Mouse (Mus musculus): ENCODE results near the gene 1810046K07Rik.

1810046K07Rik gene

GRCm38 (mm10) chr9:51303980-51304379 is 24.7 kb downstream of the 1810046K07Rik start:
- DNase-seq = no peak

- no peak for DNase-seq
Measured at GRCm38 (mm10) chr9:51293541-51293940, 35.2 kb downstream of the 1810046K07Rik start.

GRCm38 (mm10) chr9:51292674-51293073 is 36.0 kb downstream of the 1810046K07Rik start:
- peak; percentile 82 for DNase-seq

- DNase-seq = no peak
Measured at GRCm38 (mm10) chr9:51290980-51291379, 37.7 kb downstream of the 1810046K07Rik start.

GRCm38 (mm10) chr9:51286079-51286478 is 42.6 kb downstream of the 1810046K07Rik start:
- no peak for DNase-seq

- no peak for DNase-seq
Measured at GRCm38 (mm10) chr9:51278500-51279381, 50.0 kb downstream of the 1810046K07Rik start, which contains the start of gene Colca2. TSS of gene Colca2 (minus strand) at chr9:51278569.

- DNase-seq = no peak
Measured at GRCm38 (mm10) chr9:51277834-51278498, 50.8 kb downstream of the 1810046K07Rik start.

GRCm38 (mm10) chr9:51274678-51275077 is 54.0 kb downstream of the 1810046K07Rik start:
- no peak for DNase-seq

- DNase-seq = no peak
Measured at GRCm38 (mm10) chr9:51273581-51274154, 55.0 kb downstream of the 1810046K07Rik start.

- no peak for DNase-seq
Measured at GRCm38 (mm10) chr9:51272102-51272501, 56.6 kb downstream of the 1810046K07Rik start.

GRCm38 (mm10) chr9:51271073-51271472 is 57.6 kb downstream of the 1810046K07Rik start:
- no peak for DNase-seq

- no peak for DNase-seq
Measured at GRCm38 (mm10) chr9:51268852-51269251, 59.9 kb downstream of the 1810046K07Rik start.

- no peak for DNase-seq
Measured at GRCm38 (mm10) chr9:51258426-51258825, 70.3 kb downstream of the 1810046K07Rik start.

GRCm38 (mm10) chr9:51256780-51257502 is 71.8 kb downstream of the 1810046K07Rik start:
- no peak for DNase-seq

Measured in cerebellum, adult 9-10 months (tissue).